Mouse (Mus musculus) layer of hippocampus, adult 2 months (tissue): ENCODE measurements around the gene Dnajb1. TPM values are rescaled to one million over a fixed set of nuclear protein-coding genes. Genes with fewer than 3 reads are reported as not detected.

Experiments used
- DNase-seq, 2 experiments: peaks; one replicate each; pipeline ENCODE4 v3.0.0; 2022; ENCODE audit warnings: low spot score in 2 of 2
- H3K27ac ChIP-seq: fragments of 200-600 bp; 2 replicates; pipeline ENCODE4 v1.8.1; 2022
- H3K4me3 ChIP-seq: fragments of 200-600 bp; 2 replicates; pipeline ENCODE4 v1.8.1; 2022; ENCODE audit warnings: mild to moderate bottlenecking
- CTCF ChIP-seq: fragments of 200-600 bp; conservative IDR thresholded peaks from 2 replicates; pipeline ENCODE4 v1.8.1; 2022; ENCODE audit warnings: antibody characterized with exemption, mild to moderate bottlenecking, moderate library complexity
- total RNA-seq, 2 experiments: library from RNA; stranded (reverse); gene quantifications; 2 replicates each; pipeline ENCODE4 v1.2.3; 2021

The Dnajb1 gene
- total RNA-seq, 2 experiments from 2014 or later = 36.5 to 37.6 TPM

DNA sequence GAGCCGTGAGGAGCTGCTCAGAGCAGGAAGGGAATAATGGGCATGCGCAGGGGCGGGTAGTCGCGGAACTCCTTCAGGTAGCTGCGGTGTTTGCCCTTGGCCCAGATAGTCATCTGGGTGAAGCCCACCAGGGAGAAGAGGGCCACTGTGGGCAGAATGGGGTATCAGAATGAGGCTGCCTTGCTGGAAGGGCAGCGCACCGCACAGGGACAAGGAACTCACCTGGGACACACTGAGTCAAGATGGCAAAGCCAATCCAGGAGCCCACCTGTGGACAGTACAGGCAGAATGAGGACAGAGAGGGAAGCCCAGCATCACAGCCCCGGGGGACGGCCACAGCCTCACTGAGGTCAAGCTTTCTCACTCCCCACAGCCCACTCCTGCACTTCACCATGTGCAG, 36.2 kb upstream of the Dnajb1 start:
- TF ChIP-seq CTCF = no peak
- DNase-seq = peak in 1 of 2 experiments; percentile 8

DNA sequence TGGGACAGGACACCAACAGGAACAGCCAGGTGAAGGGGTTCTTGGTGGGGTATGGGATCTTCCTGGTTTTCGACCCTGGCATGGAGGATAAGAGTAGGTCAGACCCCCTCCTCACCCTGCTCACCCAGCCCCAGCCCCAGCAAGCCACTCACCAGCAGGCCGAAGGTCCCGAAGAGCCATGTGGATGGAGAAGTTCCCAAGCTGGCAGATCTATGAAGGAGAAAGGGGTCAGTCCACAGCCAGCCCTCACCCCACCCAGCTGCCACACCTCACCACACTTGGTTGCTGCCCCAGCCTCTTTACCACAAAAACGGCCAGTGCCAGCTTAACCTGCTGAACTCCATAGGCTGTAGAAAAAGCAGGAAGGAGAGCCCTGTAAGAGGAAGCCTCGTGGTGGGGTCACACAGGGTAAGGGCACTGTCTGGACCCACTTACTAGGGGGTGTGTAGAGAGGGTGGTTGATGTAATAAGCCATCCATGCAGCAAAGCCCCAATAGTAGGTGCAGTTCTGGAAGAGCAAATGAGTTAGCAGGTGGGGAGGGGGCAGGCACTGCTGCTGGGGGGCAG, 35.7 kb upstream of the Dnajb1 start:
- H3K27ac ChIP-seq = no peak overlapping the region
- no peak for TF ChIP-seq CTCF

More for the DNA sequence above, 36.2 kb upstream of the Dnajb1 start:
- no peak overlapping the region for H3K4me3 ChIP-seq
- H3K27ac ChIP-seq = no peak overlapping the region

DNA sequence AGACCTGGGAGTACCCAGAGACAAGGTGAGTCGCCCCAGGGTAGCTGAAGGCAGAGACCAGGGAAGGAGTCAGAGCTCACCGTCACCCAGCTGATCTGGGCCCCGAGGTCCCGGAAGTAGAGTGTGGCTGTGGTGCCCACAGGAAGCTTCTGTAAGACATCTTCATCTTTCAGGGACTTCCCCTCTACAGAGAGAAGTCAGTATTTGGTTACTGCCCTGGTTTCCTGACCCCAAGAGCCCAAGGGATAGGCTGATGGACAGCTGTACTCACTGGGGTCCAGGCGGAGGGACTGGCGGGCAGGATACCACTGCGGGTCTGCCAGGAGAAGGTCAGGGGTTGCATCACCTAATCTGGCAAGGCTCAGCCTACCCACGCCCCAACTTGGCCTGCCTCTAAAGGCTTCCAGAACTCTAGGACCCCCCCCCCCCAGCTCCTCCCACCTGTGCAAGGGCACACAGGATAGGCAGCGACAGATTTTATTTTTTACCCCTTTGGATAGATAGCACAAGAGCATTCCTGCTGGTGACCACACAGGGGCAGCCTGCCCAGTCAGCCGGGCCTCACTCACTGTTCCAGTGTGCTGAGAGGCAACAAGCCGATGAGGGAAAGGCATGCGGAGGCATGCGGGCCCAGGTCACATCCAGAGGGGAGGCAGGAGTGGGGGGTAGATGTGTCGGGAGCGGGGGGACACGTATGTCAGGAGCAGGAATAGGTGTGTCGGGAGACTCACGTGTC, 34.7 kb upstream of the Dnajb1 start:
- Histone ChIP-seq H3K27ac (peak overlapping the region; percentile 68; the same call in 1 of the 2 replicates), H3K4me3 (no peak overlapping the region)
- TF ChIP-seq CTCF = peak; percentile 47
- DNase-seq = no peak

More for the DNA sequence above, 35.7 kb upstream of the Dnajb1 start:
- DNase-seq = no peak
- no peak overlapping the region for H3K4me3 ChIP-seq

DNA sequence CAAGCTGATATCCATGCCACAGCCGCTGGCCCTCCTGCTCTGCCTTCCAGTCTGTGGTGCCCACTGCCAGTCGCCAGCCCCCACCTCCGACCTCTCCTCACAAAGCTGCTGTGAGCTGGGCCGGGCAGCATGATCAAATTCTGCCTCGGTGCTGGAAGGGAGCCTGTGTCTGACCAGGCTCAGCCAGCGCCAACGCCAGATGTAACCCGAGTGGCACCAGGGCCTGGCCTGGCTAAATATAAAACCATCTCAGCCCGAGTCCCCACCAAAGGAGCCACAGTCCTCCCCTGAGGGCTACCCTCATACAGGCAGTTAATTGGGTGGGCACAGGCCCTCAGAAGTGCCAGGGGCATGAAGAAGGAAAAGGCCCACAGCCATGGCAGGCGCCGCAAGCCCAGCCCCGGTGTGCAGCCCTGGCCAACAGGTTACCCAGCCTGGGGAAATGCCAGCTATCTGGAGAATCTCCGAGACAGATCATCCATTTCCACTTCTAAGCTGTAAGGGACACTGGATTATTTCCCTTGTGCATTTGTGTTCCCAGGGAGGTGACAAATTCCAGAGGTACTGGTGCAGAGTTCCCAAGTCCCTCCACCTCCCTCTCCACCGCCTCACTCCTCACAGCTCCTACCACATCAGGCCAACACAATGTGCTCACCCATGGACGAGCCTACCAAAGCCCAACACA, 33.2 kb upstream of the Dnajb1 start:
- no peak for DNase-seq
- H3K4me3 ChIP-seq = no peak overlapping the region
- H3K27ac ChIP-seq = peak overlapping the region; percentile 68
- no peak for TF ChIP-seq CTCF

DNA sequence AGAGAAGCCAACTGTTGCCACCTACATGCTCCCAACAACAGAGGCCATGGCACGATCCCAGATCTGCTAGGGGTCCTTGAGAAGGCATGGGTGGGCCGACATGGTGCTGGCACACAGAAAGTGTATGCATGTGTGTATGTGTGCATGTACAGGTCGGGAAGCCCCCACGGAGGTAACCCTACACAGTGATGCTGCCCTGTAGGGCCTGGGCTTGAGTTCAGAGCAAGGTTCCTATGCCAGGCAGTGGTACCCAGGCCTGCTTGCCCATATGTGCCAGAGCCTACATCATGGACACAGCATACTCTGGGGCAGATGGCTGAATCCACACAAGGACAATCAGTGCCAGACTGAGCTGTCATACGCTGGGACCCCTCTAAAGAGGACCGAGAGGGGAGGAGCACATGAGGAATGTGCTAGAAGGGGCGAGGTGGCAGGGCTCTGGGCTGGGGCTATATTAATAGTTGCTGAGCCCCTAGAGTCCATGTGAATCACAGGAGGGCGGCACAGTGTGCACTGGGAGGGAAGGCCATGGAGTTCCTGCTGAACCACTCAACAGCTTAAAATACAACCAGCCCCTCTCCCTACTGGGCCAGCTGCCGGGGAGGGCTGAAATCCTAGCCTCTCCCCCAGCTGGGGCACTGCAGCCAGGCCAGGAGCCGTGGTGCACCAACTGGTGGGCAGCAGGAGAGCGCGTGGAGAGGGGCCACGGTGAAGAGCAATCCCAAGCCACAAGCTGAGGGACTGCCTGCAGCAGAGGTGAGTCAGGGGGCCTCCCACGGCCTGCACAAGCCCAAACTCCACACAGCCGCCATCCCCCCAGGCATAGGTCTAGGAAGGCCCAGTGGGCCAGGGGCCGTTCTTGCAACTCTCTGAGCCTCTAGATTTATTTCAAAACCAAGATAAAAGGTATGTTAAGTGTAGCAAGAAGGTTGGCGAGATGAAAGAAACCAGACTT, 32.2 kb upstream of the Dnajb1 start:
- H3K27ac ChIP-seq = peak overlapping the region; percentile 68
- DNase-seq = peak in 1 of 2 experiments; percentile 6
- no peak for TF ChIP-seq CTCF
- no peak overlapping the region for H3K4me3 ChIP-seq

DNA sequence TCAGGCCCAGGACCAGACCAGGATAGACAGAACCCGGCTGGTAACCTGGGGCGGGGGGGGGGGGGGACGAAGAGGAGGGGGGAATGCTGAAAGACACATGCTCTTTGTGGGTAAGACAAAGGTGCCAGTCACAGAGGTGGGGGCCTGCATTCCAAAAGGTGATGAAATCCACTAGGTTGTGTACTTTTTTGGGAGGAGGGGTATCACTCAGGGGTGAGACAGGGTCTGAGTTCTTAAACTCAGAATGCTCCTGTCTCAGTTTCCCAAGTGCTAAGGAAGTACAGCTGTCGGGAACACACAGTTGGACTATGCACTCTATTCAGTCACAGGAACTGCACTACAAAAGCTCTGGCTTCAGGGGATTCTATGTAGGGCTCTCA, 31.5 kb upstream of the Dnajb1 start:
- no peak overlapping the region for H3K27ac ChIP-seq

DNA sequence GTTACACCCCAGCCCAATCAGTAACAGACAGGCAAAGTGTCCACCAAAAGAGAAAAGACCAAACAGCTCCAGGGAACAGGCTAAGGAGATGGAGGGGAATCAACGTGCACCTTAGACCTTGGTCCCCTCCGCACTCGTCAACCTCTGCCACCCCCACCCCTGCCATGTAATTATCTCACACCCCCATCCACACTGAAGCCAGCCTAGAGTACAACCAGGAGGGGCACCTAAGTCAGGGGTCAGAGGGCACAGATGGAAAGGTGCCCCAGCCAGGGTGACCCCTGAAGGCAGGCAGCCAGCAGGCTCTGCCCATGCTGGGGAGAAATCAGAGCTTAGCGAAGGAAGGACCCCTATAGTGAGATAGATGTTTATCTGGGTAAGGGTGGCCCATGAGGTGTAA, 31.1 kb upstream of the Dnajb1 start:
- peak overlapping the region; percentile 56; the same call in 1 of the 2 replicates for H3K27ac ChIP-seq
- TF ChIP-seq CTCF = no peak

More for the DNA sequence above, 31.5 kb upstream of the Dnajb1 start:
- H3K4me3 ChIP-seq = no peak overlapping the region
- TF ChIP-seq CTCF = no peak
- DNase-seq = peak in 1 of 2 experiments; percentile 8

DNA sequence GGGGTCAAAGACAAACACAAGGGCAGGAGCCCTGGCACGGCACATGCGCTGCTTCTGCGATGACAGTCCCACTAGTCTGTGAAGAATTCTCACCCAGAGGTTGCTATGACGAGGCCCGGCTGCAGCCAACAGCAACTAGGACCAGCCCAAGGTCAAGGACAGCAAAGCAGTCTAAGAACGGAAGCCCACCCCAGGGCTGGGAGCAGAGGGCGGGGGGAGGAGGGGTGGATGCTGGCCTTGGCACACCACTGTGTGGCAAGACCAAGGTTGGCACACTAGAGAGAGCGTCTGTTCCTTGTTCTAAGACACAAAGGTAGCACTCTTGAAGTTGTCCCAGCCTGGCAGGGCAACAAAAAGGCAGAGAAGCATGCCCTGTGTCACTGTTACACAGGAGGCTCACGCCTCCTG, 30.6 kb upstream of the Dnajb1 start:
- DNase-seq = peak in 1 of 2 experiments; percentile 12
- TF ChIP-seq CTCF = no peak
- H3K27ac ChIP-seq = peak overlapping the region; percentile 56; the same call in 1 of the 2 replicates
- H3K4me3 ChIP-seq = no peak overlapping the region

More for the DNA sequence above, 31.1 kb upstream of the Dnajb1 start:
- H3K4me3 ChIP-seq = no peak overlapping the region
- DNase-seq = peak in 1 of 2 experiments; percentile 7

DNA sequence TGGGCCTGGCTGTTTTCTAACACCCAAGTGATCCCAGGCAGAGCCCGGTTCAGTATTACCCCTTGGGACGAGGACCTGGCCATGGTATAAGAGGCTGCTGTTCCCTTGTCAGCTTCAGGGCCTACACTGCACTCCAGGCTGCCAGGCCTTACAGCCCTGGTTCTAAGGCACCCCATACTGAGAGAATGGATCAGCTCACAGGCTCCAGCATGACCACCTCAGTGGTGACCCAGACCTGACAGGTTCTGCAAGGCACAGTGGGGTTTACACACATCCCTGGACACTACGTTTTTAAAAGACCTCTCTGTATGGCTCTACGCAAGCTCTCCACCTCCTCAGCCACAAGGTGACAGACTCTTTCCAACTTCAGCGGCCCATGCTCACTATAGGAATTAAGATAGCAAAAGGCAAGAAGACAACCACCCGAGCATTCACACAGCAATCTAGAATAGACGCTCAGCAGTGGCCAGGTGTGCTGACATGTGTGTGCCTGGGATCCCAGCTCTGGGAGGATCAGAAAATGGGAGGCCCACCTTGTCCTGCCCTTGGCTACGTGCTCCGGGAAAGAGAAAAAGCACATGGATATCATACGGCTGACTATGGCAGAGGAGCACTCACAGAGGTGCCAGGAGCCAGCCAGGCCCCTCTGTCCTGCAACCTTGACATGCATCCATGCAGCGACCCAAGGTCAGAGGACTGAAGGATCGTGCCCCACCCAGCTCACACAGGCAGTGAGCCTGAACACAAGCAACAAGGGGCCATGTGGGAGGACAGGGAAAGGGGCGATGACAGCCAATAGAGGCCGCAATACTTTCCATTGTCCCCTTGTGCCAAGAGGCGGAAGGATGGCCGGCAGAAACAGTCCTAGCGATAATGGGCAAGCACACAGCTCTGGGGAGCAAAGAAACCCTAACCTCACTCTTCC, 29.6 kb upstream of the Dnajb1 start:
- H3K27ac ChIP-seq = peak overlapping the region; percentile 61; the same call in 1 of the 2 replicates
- DNase-seq = peak; percentile 0 to 9
- no peak overlapping the region for H3K4me3 ChIP-seq
- TF ChIP-seq CTCF = no peak

DNA sequence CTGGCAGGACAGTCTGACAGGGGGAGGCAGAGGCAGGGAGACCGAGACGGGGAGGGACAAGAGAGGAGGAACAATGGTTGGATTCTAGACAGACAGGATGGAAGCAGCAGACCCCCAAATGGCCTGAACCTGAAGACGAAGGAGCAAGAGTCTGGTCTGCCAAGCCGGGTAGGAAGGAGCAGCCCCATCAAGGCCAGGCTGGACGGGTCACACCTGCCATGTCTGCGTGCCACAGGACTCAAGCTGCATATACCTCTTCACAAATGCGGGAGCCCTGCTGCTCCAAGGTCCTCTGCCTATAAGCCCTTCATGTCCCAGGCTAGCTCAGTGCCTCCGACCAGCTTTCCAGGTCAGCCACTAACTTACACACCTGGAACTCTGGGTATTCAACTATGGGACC, 28.3 kb upstream of the Dnajb1 start:
- DNase-seq = peak; percentile 0 to 1
- H3K27ac ChIP-seq = no peak overlapping the region
- no peak for TF ChIP-seq CTCF
- no peak overlapping the region for H3K4me3 ChIP-seq

DNA sequence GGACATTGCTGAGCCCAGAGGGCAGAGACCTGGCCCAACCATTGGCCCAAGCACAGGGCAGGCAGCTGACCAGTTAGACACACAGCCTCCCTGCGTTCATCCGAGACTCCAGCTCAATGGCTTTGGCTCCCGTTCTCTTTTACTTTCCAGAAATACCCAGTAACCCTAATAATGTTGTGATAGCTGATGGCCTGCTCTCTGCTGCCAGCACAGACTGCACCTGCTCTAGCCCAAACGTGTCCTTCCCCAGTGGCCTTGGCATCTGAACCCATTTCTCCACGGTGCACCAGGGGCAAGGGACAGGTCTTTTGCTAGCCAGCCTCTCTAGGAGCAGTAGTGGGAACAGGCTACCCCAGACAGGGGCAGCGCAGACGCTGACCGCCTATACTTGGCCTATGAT, 27.2 kb upstream of the Dnajb1 start:
- no peak overlapping the region for H3K4me3 ChIP-seq
- TF ChIP-seq CTCF = no peak
- DNase-seq = peak in 1 of 2 experiments; percentile 7
- no peak overlapping the region for H3K27ac ChIP-seq
